Mouse (Mus musculus): ENCODE data around the gene Fam167b.

- TF ChIP-seq CTCF (conservative IDR thresholded peaks at IDR 0.05; ENCODE audit: insufficient read depth, insufficient read length, low read depth, low read length) (peak; percentile 69), POLR2A (IDR thresholded peaks at IDR 0.05; ENCODE audit: low read depth, low read length) (no peak)
Measured at GRCm38 (mm10) chr4:129555421-129555861, 22.9 kb downstream of the Fam167b start.

All from kidney, adult 2 months (tissue).